Mouse (Mus musculus) stomach, postnatal 0 days (tissue): ENCODE measurements around the gene Celf2. TPM values are rescaled to one million over a fixed set of nuclear protein-coding genes. Genes with fewer than 3 reads are reported as not detected.

Experiments
- ATAC-seq: fragments of 200-750 bp; cut with Nextera tagmentation; 2 replicates; pipeline ENCODE4 v1.8.0; 2017; ENCODE audit not compliant: low FRiP score, low TSS enrichment
- DNase-seq: peaks from one replicate; pipeline ENCODE4 v3.0.0-alpha.2; 2016; ENCODE audit warnings: low spot score
- H3K27ac ChIP-seq: fragments of 300-500 bp; sonication (generic); replicated peaks from 2 replicates; pipeline ENCODE4 v1.5.1; 2014; ENCODE audit warnings: mild to moderate bottlenecking, control low read depth
- H3K27me3 ChIP-seq: fragments of 300-500 bp; sonication (generic); 2 replicates; pipeline ENCODE4 v1.6.1; 2014; ENCODE audit warnings: low read length; ENCODE audit not compliant: control insufficient read depth, insufficient read depth
- H3K36me3 ChIP-seq: fragments of 300-500 bp; sonication (generic); 2 replicates; pipeline ENCODE4 v1.6.1; 2014; ENCODE audit warnings: low read length, mixed read lengths; ENCODE audit not compliant: control insufficient read depth, insufficient read depth
- H3K4me1 ChIP-seq: fragments of 300-500 bp; sonication (generic); replicated peaks from 2 replicates; pipeline ENCODE4 v1.6.1; 2014; ENCODE audit warnings: antibody characterized with exemption; ENCODE audit not compliant: control insufficient read depth, insufficient read depth
- H3K4me2 ChIP-seq: fragments of 300-500 bp; sonication (generic); replicated peaks from 2 replicates; pipeline ENCODE4 v1.6.1; 2014; ENCODE audit warnings: low read depth, mild to moderate bottlenecking, control low read depth, moderate library complexity
- H3K4me3 ChIP-seq: fragments of 300-500 bp; sonication (generic); 2 replicates; pipeline ENCODE4 v1.5.1; 2014; ENCODE audit warnings: low read depth, low read length, control low read depth
- H3K9ac ChIP-seq: fragments of 300-500 bp; sonication (generic); 2 replicates; pipeline ENCODE4 v1.6.1; 2014; ENCODE audit warnings: mild to moderate bottlenecking, low read length, control low read depth, mixed read lengths
- H3K9me3 ChIP-seq: fragments of 300-500 bp; sonication (generic); 2 replicates; pipeline ENCODE4 v1.6.1; 2016; ENCODE audit warnings: low read length; ENCODE audit not compliant: control insufficient read depth
- CTCF ChIP-seq: IDR thresholded peaks from 2 replicates; pipeline ENCODE4 v1.5.1; 2016; ENCODE audit warnings: antibody characterized with exemption, low read depth, mild to moderate bottlenecking, moderate library complexity
- EP300 ChIP-seq: optimal IDR thresholded peaks from 2 replicates; pipeline ENCODE3; 2016; ENCODE audit warnings: antibody characterized with exemption
- WGBS: fragments of 180-500 bp; shearing (Covaris S2); extraction: QIAGEN DNeasy Blood & Tissue Kit; methylation state at CpG from one replicate; pipeline ENCODE4 v1.1.7; 2014; 5-methylcytosine and 5-hydroxymethylcytosine counted together
- polyA plus RNA-seq: library from polyadenylated mRNA; unstranded; fragments of >200 nt; fragmentation: Nextera tagmentation; extraction: Ambion mirVana; gene quantifications from 2 replicates; pipeline ENCODE4 v1.2.1, GENCODE M21; 2015

Celf2 gene
- polyA plus RNA-seq, 1 experiment from 2014 or later = 23.4 TPM

- TF ChIP-seq CTCF (no peak), EP300 (no peak)
- WGBS = 77% methylated on average over 9 of the region's 9 CpGs
- ATAC-seq (no peak), DNase-seq (no peak)
- Histone ChIP-seq H3K9me3 (no peaks in the 10 kb centered on the region), H3K36me3 (no peaks in the 10 kb centered on the region), H3K27ac (no peak overlapping the region), H3K4me2 (no peak overlapping the region), H3K4me3 (no peak overlapping the region), H3K9ac (no peak overlapping the region), H3K27me3 (no peaks in the 10 kb centered on the region), H3K4me1 (no peaks in the 10 kb centered on the region)
Measured at GRCm38 (mm10) chr2:6945638-6946415, 563.5 kb downstream of the Celf2 start.

- Histone ChIP-seq H3K27me3 (no peaks in the 10 kb centered on the region), H3K4me1 (no peaks in the 10 kb centered on the region), H3K27ac (no peak overlapping the region), H3K4me3 (no peak overlapping the region), H3K9me3 (no peaks in the 10 kb centered on the region), H3K9ac (no peak overlapping the region), H3K36me3 (no peaks in the 10 kb centered on the region), H3K4me2 (no peak overlapping the region)
- ATAC-seq = no peak
- 79% methylated on average over 8 of the region's 8 CpGs for WGBS
- no peak for DNase-seq
- TF ChIP-seq EP300 (no peak), CTCF (no peak)
Measured at GRCm38 (mm10) chr2:6943651-6944050, 565.7 kb downstream of the Celf2 start.

- TF ChIP-seq CTCF (no peak), EP300 (no peak)
- no peak overlapping the region for H3K27ac ChIP-seq
- WGBS = 66% methylated on average over 2 of the region's 2 CpGs
- H3K9ac ChIP-seq = no peak overlapping the region
- H3K36me3 ChIP-seq = no peaks in the 10 kb centered on the region
- H3K4me1 ChIP-seq = no peaks in the 10 kb centered on the region
- DNase-seq = no peak
- ATAC-seq = no peak
- H3K9me3 ChIP-seq = no peaks in the 10 kb centered on the region
- no peak overlapping the region for H3K4me2 ChIP-seq
- no peaks in the 10 kb centered on the region for H3K27me3 ChIP-seq
- no peak overlapping the region for H3K4me3 ChIP-seq
Measured at GRCm38 (mm10) chr2:6942635-6943390, 566.5 kb downstream of the Celf2 start.

- DNase-seq (no peak), ATAC-seq (no peak)
- Histone ChIP-seq H3K27me3 (no peaks in the 10 kb centered on the region), H3K4me2 (no peak overlapping the region), H3K4me3 (no peak overlapping the region), H3K27ac (no peak overlapping the region), H3K9me3 (no peaks in the 10 kb centered on the region), H3K36me3 (no peaks in the 10 kb centered on the region), H3K4me1 (no peaks in the 10 kb centered on the region), H3K9ac (no peak overlapping the region)
- 96% methylated on average over 2 of the region's 2 CpGs for WGBS
- no peak for TF ChIP-seq EP300
- no peak for TF ChIP-seq CTCF
Measured at GRCm38 (mm10) chr2:6939143-6939542, 570.2 kb downstream of the Celf2 start.

GRCm38 (mm10) chr2:6933130-6933529 lies 576.2 kb downstream of the Celf2 start:
- 87% methylated on average over 12 of the region's 12 CpGs for WGBS
- H3K4me2 ChIP-seq = no peak overlapping the region
- DNase-seq (no peak), ATAC-seq (no peak)
- no peak overlapping the region for H3K27ac ChIP-seq
- no peaks in the 10 kb centered on the region for H3K9me3 ChIP-seq
- H3K36me3 ChIP-seq = no peaks in the 10 kb centered on the region
- no peak overlapping the region for H3K4me3 ChIP-seq
- no peak overlapping the region for H3K9ac ChIP-seq
- no peaks in the 10 kb centered on the region for H3K27me3 ChIP-seq
- TF ChIP-seq CTCF = no peak
- no peak for TF ChIP-seq EP300
- H3K4me1 ChIP-seq = no peaks in the 10 kb centered on the region

- H3K9ac ChIP-seq = no peak overlapping the region
- no peaks in the 10 kb centered on the region for H3K9me3 ChIP-seq
- DNase-seq = no peak
- no peaks in the 10 kb centered on the region for H3K27me3 ChIP-seq
- H3K27ac ChIP-seq = no peak overlapping the region
- no peak overlapping the region for H3K4me2 ChIP-seq
- H3K4me3 ChIP-seq = no peak overlapping the region
- 49% methylated on average over 4 of the region's 4 CpGs for WGBS
- TF ChIP-seq EP300 (no peak), CTCF (no peak)
- H3K36me3 ChIP-seq = no peaks in the 10 kb centered on the region
- ATAC-seq = no peak
- no peaks in the 10 kb centered on the region for H3K4me1 ChIP-seq
Measured at GRCm38 (mm10) chr2:6927693-6928360, 581.5 kb downstream of the Celf2 start.
